Comparison of ENCODE assay signal across 22 mouse cellular contexts in the genomic region with DNA sequence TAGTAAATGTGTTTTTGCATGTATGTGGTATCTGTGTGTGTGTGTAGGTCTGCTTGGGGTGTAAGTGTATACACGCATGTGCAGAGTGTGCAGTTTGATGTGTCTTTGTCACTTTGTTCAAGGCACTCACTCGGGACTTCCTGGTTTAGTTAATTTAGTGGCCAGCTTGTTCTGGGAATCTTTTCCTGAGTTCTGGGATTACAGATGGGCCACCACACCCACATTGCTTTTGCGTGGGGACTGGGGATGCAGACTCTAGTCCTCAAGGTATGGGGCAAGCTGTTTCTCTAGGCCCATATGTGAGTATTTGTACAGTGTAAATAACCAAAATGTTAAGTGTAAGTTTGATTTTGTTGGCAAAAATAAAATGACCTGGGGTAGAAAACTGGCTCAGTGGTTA. TPM values are rescaled to one million over a fixed set of nuclear protein-coding genes. Genes with fewer than 3 reads are reported as not detected.
DNase-seq lines count a peak whose midpoint lies in the region; ATAC-seq and TF ChIP-seq lines count a peak whose summit lies in the region.
"Had no signal": no experiment of that assay in that cellular context is flagged by ENCODE, and none has a peak within 500 bp of the region (broad histone marks: within the 10 kb centered on the region; RNA-seq: fewer than 3 reads in every experiment).

No protein-coding gene starts in this region.

- TF ChIP-seq CTCF in layer of hippocampus, adult 2 months (conservative IDR thresholded peaks at IDR 0.05), result no peak
- TF ChIP-seq CTCF in forebrain, postnatal 0 days (IDR thresholded peaks at IDR 0.05; ENCODE audit: low read depth), result no peak

- H3K27me3 ChIP-seq in liver, embryonic 15.5 days, result no peaks in the 10 kb centered on the region
- H3K27me3 ChIP-seq in forebrain, postnatal 0 days (ENCODE audit: insufficient read depth, low read length), result no peaks in the 10 kb centered on the region
- H3K27me3 ChIP-seq: CH12.LX; embryonic facial prominence, embryonic 12.5 days; forebrain, embryonic 15.5 days; hindbrain, embryonic 12.5 days had no signal

- in situ Hi-C loops in ES-E14 (cut with MboI; ENCODE audit: low sequenced_read_pairs in 2 of 2, unreplicated experiment in 2 of 2), result no loop called here

- H3K36me3 ChIP-seq in ES-E14 (ENCODE audit: control insufficient read depth, insufficient read depth, low read length, poor library complexity, severe bottlenecking), result no peaks in the 10 kb centered on the region; the same call in 1 of the 2 replicates
- 0 out of 2 replicates have a peak, but pooled peaks cover under 1% of the 10 kb centered on the region for H3K36me3 ChIP-seq in liver, embryonic 15.5 days (replicated peaks)
- no peaks in the 10 kb centered on the region for H3K36me3 ChIP-seq in forebrain, postnatal 0 days (ENCODE audit: insufficient read depth)
- H3K36me3 ChIP-seq: embryonic facial prominence, embryonic 12.5 days; forebrain, embryonic 15.5 days; hindbrain, embryonic 12.5 days had no signal

- no peak overlapping the region for H3K4me3 ChIP-seq in layer of hippocampus, adult 2 months
- H3K4me3 ChIP-seq in ES-E14 (ENCODE audit: insufficient read depth in 1 of 2, low read depth in 1 of 2, low read length in 2 of 2, poor library complexity in 1 of 2, severe bottlenecking in 1 of 2), result no peak overlapping the region
- no peak overlapping the region for H3K4me3 ChIP-seq in liver, embryonic 15.5 days (replicated peaks)
- H3K4me3 ChIP-seq in forebrain, postnatal 0 days (ENCODE audit: low read depth, low read length), result no peak overlapping the region
- H3K4me3 ChIP-seq: embryonic facial prominence, embryonic 12.5 days; forebrain, embryonic 15.5 days; gastrocnemius, adult 2 months; heart, embryonic 10.5 days; hindbrain, embryonic 12.5 days had no signal

- H3K9ac ChIP-seq in ES-E14 (ENCODE audit: insufficient read depth, low read depth, low read length, poor library complexity, severe bottlenecking), result 0 out of 2 replicates have a peak overlapping the region, but pooled peaks have one; percentile 33
- no peak overlapping the region for H3K9ac ChIP-seq in liver, embryonic 15.5 days
- no peak overlapping the region for H3K9ac ChIP-seq in forebrain, postnatal 0 days
- H3K9ac ChIP-seq: embryonic facial prominence, embryonic 12.5 days; forebrain, embryonic 15.5 days; hindbrain, embryonic 12.5 days had no signal

- WGBS in liver, embryonic 15.5 days (ENCODE audit: insufficient replicate concordance), result 46% methylated on average over 3 of the region's 3 CpGs
- 90% methylated on average over 3 of the region's 3 CpGs for WGBS in forebrain, postnatal 0 days

- H3K9me3 ChIP-seq in ES-E14 (ENCODE audit: control insufficient read depth, insufficient read depth, low read depth, low read length), result no peaks in the 10 kb centered on the region
- H3K9me3 ChIP-seq in liver, embryonic 15.5 days (replicated peaks), result no peaks in the 10 kb centered on the region
- H3K9me3 ChIP-seq in forebrain, postnatal 0 days (ENCODE audit: low read length), result no peaks in the 10 kb centered on the region
- H3K9me3 ChIP-seq: embryonic facial prominence, embryonic 12.5 days; forebrain, embryonic 15.5 days; heart, embryonic 10.5 days; hindbrain, embryonic 12.5 days had no signal

- H3K4me2 ChIP-seq in liver, embryonic 15.5 days, result no peak overlapping the region
- H3K4me2 ChIP-seq in forebrain, postnatal 0 days (ENCODE audit: low read depth), result no peak overlapping the region
- H3K4me2 ChIP-seq: embryonic facial prominence, embryonic 12.5 days; forebrain, embryonic 15.5 days; hindbrain, embryonic 12.5 days had no signal

- DNase-seq in layer of hippocampus, adult 2 months (ENCODE audit: low spot score in 2 of 2), result peak; percentile 46 to 55
- no peak for DNase-seq in layer of hippocampus, postnatal 25 days (ENCODE audit: extremely low spot score in 1 of 2, low spot score in 1 of 2)
- no peak for DNase-seq in ES-E14 (ENCODE audit: low read depth, low spot score)
- DNase-seq in brain, adult 2 months (ENCODE audit: low read depth, low spot score), result peak; percentile 47
- DNase-seq in forebrain, postnatal 0 days, result no peak
- DNase-seq in frontal cortex, postnatal 14 days (ENCODE audit: low spot score in 2 of 2), result no peak
- DNase-seq: adrenal gland, adult 8-10 months; adrenal gland, postnatal 36 days; cerebellum, adult 11-12 months; cerebellum, adult 9-10 months; cerebellum, postnatal 25 days; gastrocnemius, adult 2 months; gastrocnemius, postnatal 25 days; heart, postnatal 10 days; heart, postnatal 4 days had no signal

- no peak overlapping the region for H3K27ac ChIP-seq in layer of hippocampus, adult 2 months
- no peak overlapping the region for H3K27ac ChIP-seq in ES-E14 (ENCODE audit: insufficient read depth, low read depth, low read length, poor library complexity, severe bottlenecking)
- peak overlapping the region; percentile 16; the same call in 1 of the 2 replicates for H3K27ac ChIP-seq in liver, embryonic 15.5 days (replicated peaks)
- H3K27ac ChIP-seq in forebrain, postnatal 0 days (ENCODE audit: low read depth, low read length), result no peak overlapping the region
- H3K27ac ChIP-seq: embryonic facial prominence, embryonic 12.5 days; forebrain, embryonic 15.5 days; gastrocnemius, adult 2 months; heart, embryonic 10.5 days; hindbrain, embryonic 12.5 days had no signal

- no peak; the same call in 1 of the 2 replicates for ATAC-seq in liver, embryonic 15.5 days (ENCODE audit: insufficient read depth)
- no peak for ATAC-seq in forebrain, postnatal 0 days
- ATAC-seq: forebrain, embryonic 15.5 days; hindbrain, embryonic 16.5 days had no signal

- peaks cover 10% of the 10 kb centered on the region in 2 experiments for H3K4me1 ChIP-seq in ES-E14 (ENCODE audit: control insufficient read depth in 2 of 2, insufficient read depth in 2 of 2, low read length in 2 of 2, poor library complexity in 1 of 2)
- H3K4me1 ChIP-seq in liver, embryonic 15.5 days (replicated peaks), result peaks cover 70% of the 10 kb centered on the region
- no peaks in the 10 kb centered on the region for H3K4me1 ChIP-seq in forebrain, postnatal 0 days (ENCODE audit: insufficient read depth)
- H3K4me1 ChIP-seq: embryonic facial prominence, embryonic 12.5 days; hindbrain, embryonic 12.5 days had no signal

TF ChIP-seq in ES-E14, 5 proteins besides CTCF, POLR2A, EP300 and RAD21:
- no peak for TF ChIP-seq CHD2 (IDR thresholded peaks at IDR 0.05; ENCODE audit: low read depth, low read length)
- TF ChIP-seq MAFK (IDR thresholded peaks at IDR 0.05; ENCODE audit: insufficient read depth, low read depth, low read length), result no peak
- no peak for TF ChIP-seq HCFC1 (IDR thresholded peaks at IDR 0.05; ENCODE audit: borderline replicate concordance, insufficient read depth, low read length)
- TF ChIP-seq ZNF384 (IDR thresholded peaks at IDR 0.05; ENCODE audit: low read depth, low read length), result no peak
- no peak for TF ChIP-seq ZC3H11A (IDR thresholded peaks at IDR 0.05; ENCODE audit: borderline replicate concordance, low read depth, low read length)

RNA-seq across cellular contexts. Expression of a gene that starts 31.0 kb away (rescaled TPM):
- 10 to 100 TPM; 11.1 to 13.3 TPM for total RNA-seq in layer of hippocampus, adult 2 months (2021)
- total RNA-seq in layer of hippocampus, postnatal 25 days (2021), result 10 to 100 TPM; 16.1 to 19.9 TPM
- total RNA-seq in ES-E14 (2012; rRNA removed), result 74.4 and 78.2 TPM in 2 replicates
- 27.5 and 32.4 TPM in 2 replicates for polyA plus RNA-seq in liver, embryonic 15.5 days (2015; fragmentation: Nextera tagmentation; extraction: Ambion mirVana)
- 99.0 and 107 TPM in 2 replicates for total RNA-seq in forebrain, postnatal 0 days (2014; rRNA removed)
- polyA plus RNA-seq in forebrain, postnatal 0 days (2015; fragmentation: Nextera tagmentation; extraction: Ambion mirVana), result 104 and 131 TPM in 2 replicates

RNA-seq across cellular contexts. Expression of a gene that starts 39.9 kb away (rescaled TPM):
- total RNA-seq in layer of hippocampus, adult 2 months (2021), result 10 to 100 TPM; 29.5 to 30.3 TPM
- 10 to 100 TPM; 27.6 to 33.4 TPM for total RNA-seq in layer of hippocampus, postnatal 25 days (2021)
- total RNA-seq in ES-E14 (2012; rRNA removed), result 8.9 and 11.7 TPM in 2 replicates
- polyA plus RNA-seq in liver, embryonic 15.5 days (2015; fragmentation: Nextera tagmentation; extraction: Ambion mirVana), result 4.2 and 4.3 TPM in 2 replicates
- 17.4 and 24.6 TPM in 2 replicates for total RNA-seq in forebrain, postnatal 0 days (2014; rRNA removed)
- 21.9 and 24.0 TPM in 2 replicates for polyA plus RNA-seq in forebrain, postnatal 0 days (2015; fragmentation: Nextera tagmentation; extraction: Ambion mirVana)

RNA-seq across cellular contexts. Expression of a gene that starts 42.1 kb away (rescaled TPM):
- 1 to 10 TPM; 2.6 to 3.3 TPM for total RNA-seq in layer of hippocampus, adult 2 months (2021)
- 1 to 10 TPM; 3.1 to 3.3 TPM for total RNA-seq in layer of hippocampus, postnatal 25 days (2021)
- total RNA-seq in ES-E14 (2012; rRNA removed), result 15.3 and 25.4 TPM in 2 replicates
- 8.1 and 11.4 TPM in 2 replicates for polyA plus RNA-seq in liver, embryonic 15.5 days (2015; fragmentation: Nextera tagmentation; extraction: Ambion mirVana)
- total RNA-seq in forebrain, postnatal 0 days (2014; rRNA removed), result 4.7 and 6.1 TPM in 2 replicates
- polyA plus RNA-seq in forebrain, postnatal 0 days (2015; fragmentation: Nextera tagmentation; extraction: Ambion mirVana), result 5.5 and 5.7 TPM in 2 replicates

RNA-seq across cellular contexts. Expression of a gene that starts 42.2 kb away (rescaled TPM):
- total RNA-seq in layer of hippocampus, adult 2 months (2021), result 10 to 100 TPM; 21.1 to 24.3 TPM
- 10 to 100 TPM; 23.8 to 29.7 TPM for total RNA-seq in layer of hippocampus, postnatal 25 days (2021)
- 75.6 and 78.6 TPM in 2 replicates for total RNA-seq in ES-E14 (2012; rRNA removed)
- 43.3 and 44.5 TPM in 2 replicates for polyA plus RNA-seq in liver, embryonic 15.5 days (2015; fragmentation: Nextera tagmentation; extraction: Ambion mirVana)
- 15.3 and 22.0 TPM in 2 replicates for total RNA-seq in forebrain, postnatal 0 days (2014; rRNA removed)
- 13.9 and 19.0 TPM in 2 replicates for polyA plus RNA-seq in forebrain, postnatal 0 days (2015; fragmentation: Nextera tagmentation; extraction: Ambion mirVana)

RNA-seq across cellular contexts. Expression of a gene that starts 49.0 kb away (rescaled TPM):
- 100 to 1,000 TPM; 747 to 755 TPM for total RNA-seq in layer of hippocampus, adult 2 months (2021)
- total RNA-seq in layer of hippocampus, postnatal 25 days (2021), result 100 to 1,000 TPM; 678 to 771 TPM
- 2,611 and 2,664 TPM in 2 replicates for total RNA-seq in ES-E14 (2012; rRNA removed)
- polyA plus RNA-seq in liver, embryonic 15.5 days (2015; fragmentation: Nextera tagmentation; extraction: Ambion mirVana), result 569 and 671 TPM in 2 replicates
- 772 and 968 TPM in 2 replicates for total RNA-seq in forebrain, postnatal 0 days (2014; rRNA removed)
- polyA plus RNA-seq in forebrain, postnatal 0 days (2015; fragmentation: Nextera tagmentation; extraction: Ambion mirVana), result 938 and 1,223 TPM in 2 replicates

Comparison
In these comparisons a context has a peak if more than half of its experiments do, and no peak if none do; other contexts are left out.
1. DNase-seq: peak in layer of hippocampus, adult 2 months (2 of 2) and brain, adult 2 months (single experiment); none in layer of hippocampus, postnatal 25 days (0 of 2), ES-E14 (single experiment), forebrain, postnatal 0 days (single experiment) and frontal cortex, postnatal 14 days (0 of 2).